Mouse (Mus musculus) intestine, embryonic 14.5 days (tissue): ENCODE measurements around the gene Btbd9. TPM values are rescaled to one million over a fixed set of nuclear protein-coding genes. Genes with fewer than 3 reads are reported as not detected.

Source experiments
- ATAC-seq: fragments of 200-750 bp; cut with Nextera tagmentation; replicated peaks from 2 replicates; pipeline ENCODE4 v1.8.0; 2017; ENCODE audit warnings: low read depth, moderate number of reproducible peaks, moderate TSS enrichment, moderate library complexity; ENCODE audit not compliant: low FRiP score, low TSS enrichment
- DNase-seq: peaks from one replicate; pipeline ENCODE4 v3.0.0-alpha.2; 2018; ENCODE audit warnings: low spot score
- H3K27ac ChIP-seq: fragments of 300-500 bp; sonication (generic); 2 replicates; pipeline ENCODE4 v1.5.1; 2014; ENCODE audit warnings: low read depth, mild to moderate bottlenecking, control low read depth
- H3K27me3 ChIP-seq: fragments of 300-500 bp; sonication (generic); replicated peaks from 2 replicates; pipeline ENCODE4 v1.6.1; 2014; ENCODE audit warnings: low read length, control low read depth; ENCODE audit not compliant: control insufficient read depth, insufficient read depth
- H3K36me3 ChIP-seq: fragments of 300-500 bp; sonication (generic); 2 replicates; pipeline ENCODE4 v1.6.1; 2014; ENCODE audit warnings: low read length, control low read depth; ENCODE audit not compliant: control insufficient read depth, insufficient read depth
- H3K4me1 ChIP-seq: fragments of 300-500 bp; sonication (generic); replicated peaks from 2 replicates; pipeline ENCODE4 v1.6.1; 2014; ENCODE audit warnings: low read length, control low read depth, mixed read lengths; ENCODE audit not compliant: control insufficient read depth, insufficient read depth
- H3K4me2 ChIP-seq: fragments of 300-500 bp; sonication (generic); 2 replicates; pipeline ENCODE4 v1.6.1; 2014; ENCODE audit warnings: low read length
- H3K4me3 ChIP-seq: fragments of 300-500 bp; sonication (generic); 2 replicates; pipeline ENCODE4 v1.5.1; 2014; ENCODE audit warnings: low read depth, low read length, control low read depth, mixed read lengths
- H3K9ac ChIP-seq: fragments of 300-500 bp; sonication (generic); 2 replicates; pipeline ENCODE4 v1.6.1; 2014; ENCODE audit warnings: mild to moderate bottlenecking, low read length
- H3K9me3 ChIP-seq: fragments of 300-500 bp; sonication (generic); 2 replicates; pipeline ENCODE4 v1.6.1; 2016; ENCODE audit warnings: low read length, control low read depth; ENCODE audit not compliant: control insufficient read depth
- WGBS: fragments of 180-500 bp; shearing (Covaris S2); extraction: QIAGEN DNeasy Blood & Tissue Kit; methylation state at CpG from one replicate; pipeline ENCODE4 v1.1.7; 2014; 5-methylcytosine and 5-hydroxymethylcytosine counted together
- polyA plus RNA-seq: library from polyadenylated mRNA; unstranded; fragments of >200 nt; fragmentation: Nextera tagmentation; extraction: Ambion mirVana; gene quantifications from 2 replicates; pipeline ENCODE4 v1.2.1, GENCODE M21; 2014

The Btbd9 gene
- polyA plus RNA-seq, 1 experiment from 2014 or later: 53.7 TPM

DNA sequence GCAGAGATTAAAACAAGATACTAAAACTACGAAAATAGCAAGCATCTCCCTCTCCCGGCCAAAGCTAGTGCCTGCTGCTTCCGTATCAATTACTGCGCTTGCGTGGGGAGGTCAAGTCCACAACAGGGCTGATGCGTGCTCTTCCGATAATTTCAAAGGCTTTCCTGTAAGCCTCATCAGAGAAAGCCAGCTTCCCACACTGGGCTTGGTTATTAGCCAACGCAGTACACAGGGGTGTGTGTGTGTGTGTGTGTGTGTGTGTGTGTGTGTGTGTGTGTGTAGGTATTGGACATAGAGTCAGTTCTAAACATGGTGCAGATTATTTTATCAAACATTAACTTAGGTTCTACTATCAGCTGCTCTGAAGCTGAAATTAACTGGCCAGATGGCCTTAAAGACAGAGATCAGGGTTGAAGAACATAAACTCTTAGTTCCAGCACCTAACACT lies 30.4 kb upstream of the Btbd9 start:
- WGBS: 87% methylated on average over 8 of the region's 8 CpGs
- Histone ChIP-seq H3K9me3 (0 out of 2 replicates have a peak, but pooled peaks cover 3% of the 10 kb centered on the region), H3K27me3 (no peaks in the 10 kb centered on the region), H3K4me1 (peaks cover 21% of the 10 kb centered on the region), H3K9ac (no peak overlapping the region), H3K4me3 (no peak overlapping the region), H3K4me2 (no peak overlapping the region), H3K36me3 (peaks cover 22% of the 10 kb centered on the region), H3K27ac (no peak overlapping the region)
- no peak; the same call in 1 of the 2 replicates for ATAC-seq
- no peak for DNase-seq

DNA sequence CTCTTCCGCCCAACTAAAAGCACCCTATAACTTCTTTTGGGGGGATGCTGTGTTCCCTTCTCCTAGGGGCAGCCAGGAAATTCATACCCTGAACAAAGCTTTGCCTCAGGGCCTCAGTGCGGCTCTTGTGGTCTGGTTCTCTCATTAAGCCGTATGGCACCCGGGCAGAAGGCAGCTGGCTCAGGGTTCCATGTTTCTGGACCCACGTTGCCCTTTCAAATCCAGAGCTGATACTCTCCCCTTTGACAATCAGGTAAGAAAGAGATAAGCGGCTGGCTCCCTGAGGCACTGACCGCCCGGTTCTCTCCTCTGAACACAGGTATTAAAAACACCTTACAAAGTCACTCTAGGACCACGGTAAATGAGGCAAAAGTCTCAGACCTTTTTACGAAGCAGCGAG lies 29.9 kb upstream of the Btbd9 start:
- H3K4me2 ChIP-seq: no peak overlapping the region
- H3K27ac ChIP-seq: no peak overlapping the region
- no peak overlapping the region for H3K4me3 ChIP-seq

DNA sequence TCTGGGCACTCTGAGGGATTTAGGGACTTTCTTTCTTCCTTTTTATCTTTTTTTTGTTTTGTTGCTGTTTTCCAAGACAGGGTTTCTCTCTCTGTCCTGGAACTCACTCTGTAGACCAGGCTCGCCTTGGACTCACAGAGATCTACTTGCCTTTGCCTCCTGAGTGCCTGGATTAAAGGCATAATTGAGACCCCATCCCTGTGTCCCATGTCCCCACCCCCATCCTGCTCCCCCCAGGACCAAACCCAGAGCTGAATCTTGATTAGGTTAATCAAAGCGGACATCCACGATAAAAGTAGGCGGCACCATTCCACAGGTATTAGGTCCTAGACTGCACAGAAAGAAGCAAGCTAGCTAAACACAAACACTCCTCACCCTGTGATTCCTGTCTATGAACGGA lies 28.7 kb upstream of the Btbd9 start:
- Histone ChIP-seq H3K4me3 (no peak overlapping the region), H3K36me3 (peaks cover 36% of the 10 kb centered on the region), H3K4me1 (peaks cover 14% of the 10 kb centered on the region), H3K4me2 (no peak overlapping the region), H3K9ac (no peak overlapping the region), H3K9me3 (0 out of 2 replicates have a peak, but pooled peaks cover 3% of the 10 kb centered on the region), H3K27me3 (no peaks in the 10 kb centered on the region), H3K27ac (no peak overlapping the region)
- WGBS: 90% methylated on average over 5 of the region's 5 CpGs
- no peak for ATAC-seq
- no peak for DNase-seq

More for the DNA sequence above, 29.9 kb upstream of the Btbd9 start:
- Histone ChIP-seq H3K9me3 (0 out of 2 replicates have a peak, but pooled peaks cover 3% of the 10 kb centered on the region), H3K27me3 (no peaks in the 10 kb centered on the region), H3K4me1 (peaks cover 16% of the 10 kb centered on the region), H3K9ac (no peak overlapping the region), H3K36me3 (peaks cover 25% of the 10 kb centered on the region)
- 91% methylated on average over 11 of the region's 11 CpGs for WGBS
- ATAC-seq (no peak), DNase-seq (no peak)

DNA sequence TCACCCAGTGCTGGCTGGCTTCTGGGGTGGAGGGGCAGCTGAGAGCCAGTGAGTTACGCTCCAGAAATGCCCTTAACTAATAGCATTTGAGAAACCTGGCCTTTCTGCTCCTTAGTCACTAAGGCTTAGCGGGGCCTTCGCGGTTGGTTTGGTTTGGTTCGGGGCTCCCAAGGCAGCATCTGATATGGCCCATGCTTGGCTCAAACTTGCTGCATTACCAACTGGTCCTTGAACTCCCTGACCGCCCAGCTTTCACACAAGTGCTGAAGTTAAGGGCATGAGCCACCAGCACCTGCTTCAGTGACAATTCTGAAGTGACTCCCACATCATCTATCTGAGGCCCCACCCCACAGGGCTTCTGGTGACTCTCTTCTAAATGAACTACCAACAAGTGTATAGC lies 28.0 kb upstream of the Btbd9 start:
- Histone ChIP-seq H3K9me3 (no peaks in the 10 kb centered on the region), H3K27me3 (no peaks in the 10 kb centered on the region), H3K4me2 (no peak overlapping the region), H3K36me3 (peaks cover 38% of the 10 kb centered on the region), H3K9ac (no peak overlapping the region), H3K27ac (no peak overlapping the region), H3K4me1 (peaks cover 8% of the 10 kb centered on the region), H3K4me3 (no peak overlapping the region)
- ATAC-seq: no peak
- WGBS: 94% methylated on average over 6 of the region's 6 CpGs
- DNase-seq: no peak

DNA sequence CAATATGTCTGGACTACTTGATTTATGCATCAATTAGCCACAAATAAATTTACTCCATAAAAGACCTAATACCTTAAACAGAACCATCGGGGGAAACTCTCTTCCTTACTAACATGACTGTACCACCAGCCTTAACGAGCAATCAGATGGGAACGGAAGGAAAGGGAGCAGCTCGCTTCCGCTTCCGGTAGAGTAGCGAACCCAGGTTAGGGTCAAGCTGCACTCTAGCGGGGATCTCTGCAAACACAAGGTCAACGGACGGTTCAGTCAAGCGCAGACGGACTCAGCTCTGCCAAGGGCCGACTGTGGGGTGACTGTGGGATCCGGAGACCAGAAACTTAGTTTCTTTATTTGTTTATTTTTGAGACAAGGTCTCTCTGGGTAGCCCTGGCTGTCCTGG lies 25.9 kb upstream of the Btbd9 start:
- no peak for ATAC-seq
- no peak overlapping the region for H3K27ac ChIP-seq
- 88% methylated on average over 14 of the region's 14 CpGs for WGBS

DNA sequence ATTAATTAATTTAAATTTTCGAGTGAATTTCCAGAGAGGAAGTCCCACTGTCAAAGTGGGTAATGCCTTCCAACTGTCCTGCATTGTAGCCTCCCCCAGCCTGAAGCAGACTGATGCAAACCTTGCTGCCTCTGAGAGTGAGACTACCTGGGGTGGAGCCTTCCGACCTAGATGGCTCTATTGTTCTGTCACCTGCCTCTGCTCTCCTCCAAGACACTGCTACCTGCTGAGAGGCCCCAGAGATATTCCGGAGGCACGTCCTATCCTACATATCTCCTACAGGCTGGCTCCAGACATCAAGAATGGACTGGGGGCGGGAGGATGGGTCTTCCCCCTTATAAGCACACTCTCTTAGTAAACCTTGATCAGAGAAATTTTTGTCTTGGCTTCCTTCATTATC lies 22.0 kb upstream of the Btbd9 start:
- no peak overlapping the region for H3K9ac ChIP-seq
- H3K27ac ChIP-seq: no peak overlapping the region
- no peak overlapping the region for H3K4me3 ChIP-seq
- peaks cover 84% of the 10 kb centered on the region for H3K36me3 ChIP-seq
- no peaks in the 10 kb centered on the region for H3K9me3 ChIP-seq
- ATAC-seq (no peak), DNase-seq (no peak)
- 84% methylated on average over 5 of the region's 5 CpGs for WGBS
- no peak overlapping the region for H3K4me2 ChIP-seq
- H3K27me3 ChIP-seq: no peaks in the 10 kb centered on the region
- H3K4me1 ChIP-seq: no peaks in the 10 kb centered on the region

More for the DNA sequence above, 25.9 kb upstream of the Btbd9 start:
- no peaks in the 10 kb centered on the region for H3K4me1 ChIP-seq
- H3K4me2 ChIP-seq: no peak overlapping the region
- H3K9me3 ChIP-seq: no peaks in the 10 kb centered on the region
- H3K9ac ChIP-seq: no peak overlapping the region
- peaks cover 59% of the 10 kb centered on the region for H3K36me3 ChIP-seq
- no peak for DNase-seq
- H3K4me3 ChIP-seq: no peak overlapping the region
- H3K27me3 ChIP-seq: no peaks in the 10 kb centered on the region

DNA sequence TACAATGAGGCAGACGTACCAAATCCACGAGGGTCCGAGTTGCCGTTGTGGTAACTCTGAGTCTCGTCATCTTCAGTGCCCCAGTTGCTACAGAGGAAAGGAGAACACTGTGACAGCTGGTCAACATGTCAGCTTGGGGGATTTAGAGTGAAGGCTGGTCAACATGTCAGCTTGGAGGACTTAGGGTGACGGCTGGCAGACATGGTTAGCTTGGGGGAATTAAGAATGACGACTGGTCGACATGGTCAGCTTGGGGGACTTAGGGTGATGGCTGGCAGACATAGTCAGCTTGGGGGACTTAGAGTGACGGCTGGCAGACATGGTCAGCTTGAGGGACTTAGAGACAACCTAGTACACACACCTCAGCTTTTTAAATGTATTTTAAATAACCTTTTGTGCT lies 21.5 kb upstream of the Btbd9 start:
- WGBS: 97% methylated on average over 9 of the region's 9 CpGs
- ATAC-seq: no peak
- H3K27ac ChIP-seq: no peak overlapping the region

DNA sequence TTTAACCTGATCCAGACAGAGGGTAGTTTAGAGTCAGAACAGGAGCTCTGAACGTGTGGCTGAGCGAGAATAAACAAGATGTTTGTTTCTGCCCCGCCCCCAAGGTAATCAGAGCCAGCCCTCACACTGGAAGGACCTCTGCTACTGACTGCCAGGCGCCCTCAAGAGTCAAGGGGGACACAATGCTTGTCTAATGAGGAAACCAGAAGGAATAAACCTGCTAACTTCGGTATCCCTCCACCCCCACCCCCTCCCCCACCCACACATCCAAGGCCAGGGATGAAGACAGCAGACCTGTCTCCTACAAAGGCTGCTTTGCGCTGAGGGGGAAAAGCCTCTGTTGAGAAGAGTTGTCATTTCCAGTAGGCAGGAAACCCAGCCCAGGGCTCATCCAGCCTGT lies 18.6 kb upstream of the Btbd9 start:
- peaks cover 61% of the 10 kb centered on the region for H3K36me3 ChIP-seq

More for the DNA sequence above, 21.5 kb upstream of the Btbd9 start:
- Histone ChIP-seq H3K27me3 (no peaks in the 10 kb centered on the region), H3K9me3 (no peaks in the 10 kb centered on the region), H3K4me2 (no peak overlapping the region), H3K4me3 (no peak overlapping the region), H3K36me3 (peaks cover 80% of the 10 kb centered on the region), H3K4me1 (no peaks in the 10 kb centered on the region), H3K9ac (no peak overlapping the region)
- DNase-seq: no peak

DNA sequence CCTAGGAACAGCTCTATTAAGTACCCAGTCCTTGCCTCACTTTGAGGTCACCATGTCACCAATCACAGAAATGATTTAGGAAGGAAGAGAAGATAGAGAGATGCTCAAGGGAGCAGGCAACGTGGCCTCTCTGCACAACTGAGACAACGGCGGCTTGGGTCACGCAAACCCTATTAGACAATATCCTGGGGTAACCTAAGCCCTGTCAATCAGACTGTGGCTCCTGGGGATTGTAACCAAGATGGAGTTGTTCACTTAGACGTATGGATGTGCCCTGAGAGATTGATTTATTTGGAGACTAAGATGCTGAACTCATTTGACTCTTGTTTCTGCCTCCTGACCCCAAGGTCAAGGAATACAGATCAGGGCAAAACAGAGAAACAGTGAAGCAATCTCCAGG lies 18.1 kb upstream of the Btbd9 start:
- H3K4me3 ChIP-seq: no peak overlapping the region
- no peak overlapping the region for H3K9ac ChIP-seq
- H3K9me3 ChIP-seq: no peaks in the 10 kb centered on the region
- H3K4me2 ChIP-seq: no peak overlapping the region
- H3K4me1 ChIP-seq: no peaks in the 10 kb centered on the region
- no peak for ATAC-seq
- no peaks in the 10 kb centered on the region for H3K27me3 ChIP-seq
- no peak for DNase-seq
- no peak overlapping the region for H3K27ac ChIP-seq
- peaks cover 59% of the 10 kb centered on the region for H3K36me3 ChIP-seq
- WGBS: 61% methylated on average over 5 of the region's 5 CpGs

More for the DNA sequence above, 18.6 kb upstream of the Btbd9 start:
- Histone ChIP-seq H3K4me1 (no peaks in the 10 kb centered on the region), H3K9me3 (no peaks in the 10 kb centered on the region), H3K27me3 (no peaks in the 10 kb centered on the region), H3K27ac (no peak overlapping the region), H3K4me2 (no peak overlapping the region), H3K9ac (no peak overlapping the region), H3K4me3 (no peak overlapping the region)
- WGBS: 56% methylated on average over 6 of the region's 6 CpGs
- DNase-seq (no peak), ATAC-seq (no peak)
